Mouse (Mus musculus) G1E (cell line): Measurements from ENCODE around the gene Mphosph10. TPM values are rescaled to one million over a fixed set of nuclear protein-coding genes. Genes with fewer than 3 reads are reported as not detected.

ENCODE experiments used
- ATAC-seq: 2 replicates; pipeline ENCODE4 v1.8.0; 2016; ENCODE audit warnings: mild to moderate bottlenecking; ENCODE audit not compliant: insufficient number of reproducible peaks, poor library complexity, low FRiP score, severe bottlenecking; ENCODE audit errors: extremely low read depth
- DNase-seq: peaks from one replicate; pipeline ENCODE4 v3.0.0; 2012; ENCODE audit warnings: low spot score
- H3K27me3 ChIP-seq: 2 replicates; pipeline ENCODE4 v1.6.1; 2012; ENCODE audit warnings: mild to moderate bottlenecking, low read length, inconsistent platforms; ENCODE audit not compliant: insufficient read depth
- H3K36me3 ChIP-seq: replicated peaks from 2 replicates; pipeline ENCODE3; 2012; ENCODE audit warnings: mild to moderate bottlenecking, inconsistent platforms
- H3K4me1 ChIP-seq: 2 replicates; pipeline ENCODE4 v1.6.1; 2012; ENCODE audit warnings: low read depth, low read length, inconsistent platforms, mixed read lengths; ENCODE audit not compliant: insufficient read depth
- H3K4me3 ChIP-seq: 2 replicates; pipeline ENCODE4 v1.5.1; 2012; ENCODE audit warnings: low read depth, mild to moderate bottlenecking, inconsistent platforms, low read length, moderate library complexity, mixed read lengths
- H3K9me3 ChIP-seq: replicated peaks from 2 replicates; pipeline ENCODE4 v1.6.1; 2012; ENCODE audit warnings: inconsistent platforms
- CTCF ChIP-seq: IDR thresholded peaks from 2 replicates; pipeline ENCODE4 v1.5.1; 2012; ENCODE audit warnings: low read depth, low read length, inconsistent platforms, mixed read lengths
- GATA1 ChIP-seq: IDR thresholded peaks from 2 replicates; pipeline ENCODE4 v1.6.1; 2012; ENCODE audit warnings: borderline replicate concordance, low read length, inconsistent platforms, mixed read lengths
- GATA2 ChIP-seq: IDR thresholded peaks from 2 replicates; pipeline ENCODE4 v1.6.1; 2012; ENCODE audit warnings: low read depth, low read length, inconsistent platforms, borderline replicate concordance
- POLR2AphosphoS5 ChIP-seq: IDR thresholded peaks from 2 replicates; pipeline ENCODE4 v1.6.1; 2012; ENCODE audit warnings: low read depth, low read length, inconsistent platforms; ENCODE audit not compliant: insufficient replicate concordance
- TAL1 ChIP-seq: conservative IDR thresholded peaks from 2 replicates; pipeline ENCODE4 v1.6.1; 2012; ENCODE audit warnings: low read depth, low read length, inconsistent platforms, mixed read lengths
- polyA plus RNA-seq: library from polyadenylated mRNA; stranded (reverse); fragments of >175 nt; gene quantifications from 2 replicates; pipeline ENCODE4 v1.2.3, GENCODE M21; 2012
- total RNA-seq, 2 experiments: library from RNA; stranded (forward) in 1 of 2; stranded (reverse) in 1 of 2; fragments of 200-1000 nt in 1 of 2; fragments of >200 nt in 1 of 2; fragmentation: Nextera tagmentation in 1 of 2; gene quantifications; 2 replicates each; pipeline ENCODE4 v1.2.3; 2014 to 2017

The Mphosph10 gene
- 135 and 150 TPM in 2 replicates for total RNA-seq (2014; fragmentation: Nextera tagmentation)
- 85.4 and 104 TPM in 2 replicates for total RNA-seq (2017)
- 7.3 and 9.4 TPM in 2 replicates for polyA plus RNA-seq

GRCm38 (mm10) chr7:64392122-64392818 is at the start of gene Mphosph10, which contains the start of gene Mcee:
TSS of gene Mphosph10 (minus strand) at chr7:64392268.
TSS of gene Mcee (plus strand) at chr7:64392607.
- peak; percentile 93 for ATAC-seq
- no peak for TF ChIP-seq GATA2
- no peak for TF ChIP-seq CTCF
- TF ChIP-seq GATA1: no peak
- TF ChIP-seq TAL1: no peak
- no peak for TF ChIP-seq POLR2AphosphoS5

GRCm38 (mm10) chr7:64440519-64440918 is 48.5 kb upstream of the Mphosph10 start:
- H3K4me3 ChIP-seq: no peak overlapping the region
- H3K27me3 ChIP-seq: no peaks in the 10 kb centered on the region
- no peaks in the 10 kb centered on the region for H3K36me3 ChIP-seq
- ATAC-seq (no peak), DNase-seq (no peak)
- no peak for TF ChIP-seq CTCF
- no peaks in the 10 kb centered on the region for H3K4me1 ChIP-seq
- no peaks in the 10 kb centered on the region for H3K9me3 ChIP-seq

More at GRCm38 (mm10) chr7:64392122-64392818, at the start of gene Mphosph10, which contains the start of gene Mcee:
- no peaks in the 10 kb centered on the region for H3K9me3 ChIP-seq
- peak within 1 kb of the TSS; percentile 86 for H3K4me3 ChIP-seq
- DNase-seq: peak; percentile 96
- H3K4me1 ChIP-seq: peaks cover 29% of the 10 kb centered on the region
- H3K36me3 ChIP-seq: peaks cover 34% of the 10 kb centered on the region
- no peaks in the 10 kb centered on the region for H3K27me3 ChIP-seq

- no peaks in the 10 kb centered on the region for H3K4me1 ChIP-seq
- H3K4me3 ChIP-seq: no peak overlapping the region
- TF ChIP-seq POLR2AphosphoS5 (no peak), TAL1 (no peak), GATA1 (no peak), CTCF (no peak), GATA2 (no peak)
- ATAC-seq (no peak), DNase-seq (no peak)
- H3K27me3 ChIP-seq: no peaks in the 10 kb centered on the region
- H3K9me3 ChIP-seq: no peaks in the 10 kb centered on the region
- H3K36me3 ChIP-seq: no peaks in the 10 kb centered on the region
Measured at GRCm38 (mm10) chr7:64439595-64440518, 47.8 kb upstream of the Mphosph10 start.

GRCm38 (mm10) chr7:64424861-64425260 is 32.8 kb upstream of the Mphosph10 start:
- H3K4me1 ChIP-seq: no peaks in the 10 kb centered on the region
- H3K36me3 ChIP-seq: no peaks in the 10 kb centered on the region
- ATAC-seq (no peak), DNase-seq (no peak)
- TF ChIP-seq TAL1 (no peak), GATA2 (no peak), CTCF (no peak), GATA1 (no peak), POLR2AphosphoS5 (no peak)
- H3K9me3 ChIP-seq: no peaks in the 10 kb centered on the region
- no peak overlapping the region for H3K4me3 ChIP-seq
- no peaks in the 10 kb centered on the region for H3K27me3 ChIP-seq

- no peak for DNase-seq
- TF ChIP-seq GATA1 (no peak), GATA2 (no peak), CTCF (no peak), POLR2AphosphoS5 (no peak), TAL1 (no peak)
- no peak for ATAC-seq
Measured at GRCm38 (mm10) chr7:64403989-64404388, 11.9 kb upstream of the Mphosph10 start.

GRCm38 (mm10) chr7:64402452-64402851 is 10.4 kb upstream of the Mphosph10 start:
- H3K9me3 ChIP-seq: no peaks in the 10 kb centered on the region
- TF ChIP-seq GATA2 (no peak), TAL1 (no peak), CTCF (no peak), POLR2AphosphoS5 (no peak), GATA1 (no peak)
- no peak overlapping the region for H3K4me3 ChIP-seq
- peaks cover 3% of the 10 kb centered on the region; the same call in 1 of the 2 replicates for H3K4me1 ChIP-seq
- DNase-seq: no peak
- no peak; the same call in 1 of the 2 replicates for ATAC-seq
- no peaks in the 10 kb centered on the region for H3K27me3 ChIP-seq
- H3K36me3 ChIP-seq: peaks cover 31% of the 10 kb centered on the region

More at GRCm38 (mm10) chr7:64403989-64404388, 11.9 kb upstream of the Mphosph10 start:
- Histone ChIP-seq H3K36me3 (peaks cover 28% of the 10 kb centered on the region), H3K4me3 (no peak overlapping the region), H3K9me3 (no peaks in the 10 kb centered on the region), H3K27me3 (no peaks in the 10 kb centered on the region), H3K4me1 (peaks cover 3% of the 10 kb centered on the region; the same call in 1 of the 2 replicates)
